Comparison of ENCODE assay signal across 8 mouse cellular contexts in the genomic region with DNA sequence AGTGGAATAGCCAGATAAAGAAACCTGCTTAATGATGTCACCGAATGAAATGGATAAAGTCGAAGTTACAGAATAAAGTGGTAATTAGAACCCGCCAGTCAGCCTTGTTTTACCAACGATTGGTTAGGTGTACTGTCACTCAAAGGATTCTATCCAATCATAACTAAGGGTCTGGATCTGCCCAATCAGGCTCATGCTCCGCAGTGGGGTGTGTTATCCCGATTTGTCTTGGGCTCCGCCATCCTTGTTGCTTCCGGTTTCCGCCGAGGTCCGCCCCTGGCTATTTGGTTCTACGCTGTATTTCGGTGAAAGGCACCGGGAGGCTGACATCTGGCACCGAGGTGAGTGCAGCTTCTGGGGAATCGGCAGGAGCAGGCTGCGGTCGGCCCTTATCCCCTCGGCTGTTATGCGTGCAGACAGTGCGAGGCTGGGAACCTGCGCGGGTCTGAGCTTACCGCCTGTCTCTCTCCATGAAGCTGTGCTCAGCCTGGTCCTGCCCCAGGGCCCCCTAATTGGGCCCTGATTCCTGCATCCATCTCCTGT. TPM values are rescaled to one million over a fixed set of nuclear protein-coding genes. Genes with fewer than 3 reads are reported as not detected.
DNase-seq lines count a peak whose midpoint lies in the region; ATAC-seq lines count a peak whose summit lies in the region.

A gene (plus strand): TSS at position 240 of the 543 bp plus-strand sequence.

- H3K27me3 ChIP-seq in heart, embryonic 13.5 days (replicated peaks) = no peaks in the 10 kb centered on the region
- H3K27me3 ChIP-seq in liver, embryonic 12.5 days (replicated peaks) = 0 out of 2 replicates have a peak, but pooled peaks cover 8% of the 10 kb centered on the region
- no peaks in the 10 kb centered on the region for H3K27me3 ChIP-seq in stomach, embryonic 15.5 days (replicated peaks)

- H3K4me1 ChIP-seq in brown adipose tissue, adult 24 weeks (ENCODE audit: control insufficient read depth, insufficient read depth, insufficient read length, low read length) = peaks cover 3% of the 10 kb centered on the region; the same call in 1 of the 2 replicates
- H3K4me1 ChIP-seq in heart, embryonic 13.5 days = peaks cover 7% of the 10 kb centered on the region
- H3K4me1 ChIP-seq in liver, embryonic 12.5 days = peaks cover 10% of the 10 kb centered on the region
- H3K4me1 ChIP-seq in stomach, embryonic 15.5 days = peaks cover 5% of the 10 kb centered on the region; the same call in 1 of the 2 replicates

- H3K9ac ChIP-seq in heart, embryonic 13.5 days = peak within 1 kb of the TSS; percentile 95
- H3K9ac ChIP-seq in liver, embryonic 12.5 days = peak within 1 kb of the TSS; percentile 87
- H3K9ac ChIP-seq in stomach, embryonic 15.5 days = peak within 1 kb of the TSS; percentile 83

- DNase-seq in CD4-positive, CD25-positive, alpha-beta regulatory T cell, adult 2 months (ENCODE audit: low read depth, low spot score) = peak; percentile 96
- DNase-seq in fat pad, adult 2 months (ENCODE audit: extremely low read depth, low read depth, low spot score) = peak; percentile 83
- DNase-seq in kidney, postnatal 10 days = peak; percentile 87
- DNase-seq in natural killer cell, adult 2 months (ENCODE audit: low spot score in 2 of 2) = peak; percentile 87 to 92

- no peaks in the 10 kb centered on the region for H3K9me3 ChIP-seq in heart, embryonic 13.5 days
- H3K9me3 ChIP-seq in liver, embryonic 12.5 days (replicated peaks) = no peaks in the 10 kb centered on the region
- no peaks in the 10 kb centered on the region for H3K9me3 ChIP-seq in stomach, embryonic 15.5 days

- H3K4me2 ChIP-seq in heart, embryonic 13.5 days = peak within 1 kb of the TSS; percentile 79
- peak within 1 kb of the TSS; percentile 82 for H3K4me2 ChIP-seq in liver, embryonic 12.5 days
- peak within 1 kb of the TSS; percentile 69 for H3K4me2 ChIP-seq in stomach, embryonic 15.5 days

- ATAC-seq in heart, embryonic 13.5 days (ENCODE audit: extremely low read depth, insufficient number of reproducible peaks, low FRiP score, low TSS enrichment) = peak; percentile 97
- peak; percentile 100 for ATAC-seq in liver, embryonic 12.5 days
- ATAC-seq in stomach, embryonic 15.5 days (ENCODE audit: insufficient read depth, low FRiP score, low read depth) = peak; percentile 99

- peak within 1 kb of the TSS; percentile 58; the same call in 1 of the 2 replicates for H3K27ac ChIP-seq in brown adipose tissue, adult 24 weeks (replicated peaks; ENCODE audit: low read depth, low read length)
- H3K27ac ChIP-seq in heart, embryonic 13.5 days (replicated peaks) = peak within 1 kb of the TSS; percentile 65
- peak within 1 kb of the TSS; percentile 79 for H3K27ac ChIP-seq in liver, embryonic 12.5 days
- H3K27ac ChIP-seq in stomach, embryonic 15.5 days = peak within 1 kb of the TSS; percentile 69; the same call in 1 of the 2 replicates

- WGBS in heart, embryonic 13.5 days = under 1% methylated on average over 24 of the region's 24 CpGs
- 1% methylated on average over 24 of the region's 24 CpGs for WGBS in liver, embryonic 12.5 days (ENCODE audit: insufficient replicate concordance)
- WGBS in stomach, embryonic 15.5 days = 0% methylated on average over 24 of the region's 24 CpGs

- peaks cover 26% of the 10 kb centered on the region for H3K36me3 ChIP-seq in heart, embryonic 13.5 days
- H3K36me3 ChIP-seq in liver, embryonic 12.5 days = peaks cover 23% of the 10 kb centered on the region
- H3K36me3 ChIP-seq in stomach, embryonic 15.5 days = peaks cover 12% of the 10 kb centered on the region; the same call in 1 of the 2 replicates

- H3K4me3 ChIP-seq in brown adipose tissue, adult 24 weeks (ENCODE audit: insufficient read depth, low read depth, low read length) = peak within 1 kb of the TSS; percentile 87
- peak within 1 kb of the TSS; percentile 89 for H3K4me3 ChIP-seq in heart, embryonic 13.5 days
- H3K4me3 ChIP-seq in liver, embryonic 12.5 days = peak within 1 kb of the TSS; percentile 81
- H3K4me3 ChIP-seq in stomach, embryonic 15.5 days (replicated peaks) = peak within 1 kb of the TSS; percentile 83

RNA-seq across cellular contexts. Expression of the gene that starts here (rescaled TPM):
- 0.44 and 0.96 TPM in 2 replicates for polyA plus RNA-seq in brown adipose tissue, adult 24 weeks (2012; ENCODE audit: insufficient read depth, insufficient read length, missing spikeins)
- 3.9 and 5.2 TPM in 2 replicates for polyA plus RNA-seq in heart, embryonic 13.5 days (2015; fragmentation: Nextera tagmentation; extraction: Ambion mirVana)
- polyA plus RNA-seq in liver, embryonic 12.5 days (2016; fragmentation: Nextera tagmentation; extraction: Ambion mirVana) = 2.5 and 2.8 TPM in 2 replicates
- 8.2 and 8.5 TPM in 2 replicates for polyA plus RNA-seq in stomach, embryonic 15.5 days (2015; fragmentation: Nextera tagmentation; extraction: Ambion mirVana)

Comparison
In these comparisons a context has a peak if more than half of its experiments do, and no peak if none do; other contexts are left out.
1. Peak in every context shown above with its lines: DNase-seq, ATAC-seq, H3K4me3 ChIP-seq and H3K27ac ChIP-seq.